In genomic region chr11:50132265-50132664, GRCm38 (mm10) we compare ENCODE assay signal across 10 mouse cellular contexts. TPM values are rescaled to one million over a fixed set of nuclear protein-coding genes. Genes with fewer than 3 reads are reported as not detected.
DNase-seq lines count a peak whose midpoint lies in the region; ATAC-seq and TF ChIP-seq lines count a peak whose summit lies in the region.
"Had no signal": no experiment of that assay in that cellular context is flagged by ENCODE, and none has a peak within 500 bp of the region (broad histone marks: within the 10 kb centered on the region; RNA-seq: fewer than 3 reads in every experiment).

No protein-coding gene starts in this region.

- peaks cover 9% of the 10 kb centered on the region for H3K4me1 ChIP-seq in lung, embryonic 14.5 days (ENCODE audit: insufficient read depth)
- H3K4me1 ChIP-seq in forebrain, embryonic 10.5 days: peaks cover 29% of the 10 kb centered on the region
- H3K4me1 ChIP-seq in intestine, postnatal 0 days (replicated peaks; ENCODE audit: control insufficient read depth, insufficient read depth, low read length): peaks cover 3% of the 10 kb centered on the region; the same call in 1 of the 2 replicates
- peaks cover 10% of the 10 kb centered on the region for H3K4me1 ChIP-seq in neural tube, embryonic 14.5 days (ENCODE audit: control insufficient read depth, insufficient read depth, low read length)

- no peak for DNase-seq in lung, embryonic 14.5 days
- DNase-seq in lung, postnatal 14 days: no peak
- no peak for DNase-seq in forebrain, embryonic 10.5 days (ENCODE audit: extremely low spot score, low spot score)
- no peak for DNase-seq in adrenal gland, adult 18-20 months (ENCODE audit: low spot score in 2 of 2)
- DNase-seq in urinary bladder, postnatal 36 days (ENCODE audit: low spot score in 2 of 2): no peak
- DNase-seq: layer of hippocampus, adult 9-11 months; thymus, postnatal 14 days had no signal

- peak overlapping the region; percentile 90 for H3K4me2 ChIP-seq in lung, embryonic 14.5 days
- H3K4me2 ChIP-seq in intestine, postnatal 0 days (replicated peaks; ENCODE audit: low read depth): peak overlapping the region; percentile 83
- H3K4me2 ChIP-seq in neural tube, embryonic 14.5 days (ENCODE audit: low read depth, low read length): peak overlapping the region; percentile 69

- H3K36me3 ChIP-seq in lung, embryonic 14.5 days (ENCODE audit: insufficient read depth): peaks cover 13% of the 10 kb centered on the region
- H3K36me3 ChIP-seq in forebrain, embryonic 10.5 days (replicated peaks): peaks cover 18% of the 10 kb centered on the region
- H3K36me3 ChIP-seq in intestine, postnatal 0 days (ENCODE audit: control insufficient read depth, insufficient read depth): peaks cover 16% of the 10 kb centered on the region
- no peaks in the 10 kb centered on the region; the same call in 1 of the 2 replicates for H3K36me3 ChIP-seq in neural tube, embryonic 14.5 days (ENCODE audit: control insufficient read depth, insufficient read depth, low read length)

- peak overlapping the region; percentile 90 for H3K4me3 ChIP-seq in lung, embryonic 14.5 days (ENCODE audit: low read depth, low read length)
- peak overlapping the region; percentile 96 for H3K4me3 ChIP-seq in forebrain, embryonic 10.5 days
- H3K4me3 ChIP-seq in intestine, postnatal 0 days (ENCODE audit: low read depth, low read length): peak overlapping the region; percentile 86
- H3K4me3 ChIP-seq in neural tube, embryonic 14.5 days (ENCODE audit: low read depth, low read length): peak overlapping the region; percentile 87

- no peak for TF ChIP-seq CTCF in lung, embryonic 14.5 days (IDR thresholded peaks at IDR 0.05; ENCODE audit: low read depth)
- TF ChIP-seq CTCF in intestine, postnatal 0 days (IDR thresholded peaks at IDR 0.05; ENCODE audit: low read depth): no peak

- H3K27ac ChIP-seq in lung, embryonic 14.5 days (ENCODE audit: low read depth): no peak overlapping the region
- peak overlapping the region; percentile 98; the same call in 1 of the 2 replicates for H3K27ac ChIP-seq in forebrain, embryonic 10.5 days
- no peak overlapping the region for H3K27ac ChIP-seq in intestine, postnatal 0 days (ENCODE audit: low read depth, low read length)
- no peak overlapping the region for H3K27ac ChIP-seq in neural tube, embryonic 14.5 days (ENCODE audit: low read depth, low read length)

- no peaks in the 10 kb centered on the region for H3K9me3 ChIP-seq in lung, embryonic 14.5 days (ENCODE audit: low read depth, low read length)
- no peaks in the 10 kb centered on the region for H3K9me3 ChIP-seq in forebrain, embryonic 10.5 days
- no peaks in the 10 kb centered on the region for H3K9me3 ChIP-seq in intestine, postnatal 0 days (ENCODE audit: control insufficient read depth)
- no peaks in the 10 kb centered on the region for H3K9me3 ChIP-seq in neural tube, embryonic 14.5 days (ENCODE audit: control insufficient read depth, low read length)

- no peaks in the 10 kb centered on the region for H3K27me3 ChIP-seq in lung, embryonic 14.5 days (ENCODE audit: insufficient read depth, low read length)
- H3K27me3 ChIP-seq in forebrain, embryonic 10.5 days (ENCODE audit: poor library complexity, severe bottlenecking): no peaks in the 10 kb centered on the region
- H3K27me3 ChIP-seq in intestine, postnatal 0 days (replicated peaks; ENCODE audit: control insufficient read depth, insufficient read depth, low read length): no peaks in the 10 kb centered on the region
- no peaks in the 10 kb centered on the region for H3K27me3 ChIP-seq in neural tube, embryonic 14.5 days (ENCODE audit: control insufficient read depth, insufficient read depth, low read length)

- 80% methylated on average over 6 of the region's 6 CpGs for WGBS in lung, embryonic 14.5 days
- WGBS in forebrain, embryonic 10.5 days: 93% methylated on average over 6 of the region's 6 CpGs
- WGBS in intestine, postnatal 0 days: 86% methylated on average over 6 of the region's 6 CpGs
- WGBS in neural tube, embryonic 14.5 days: 81% methylated on average over 6 of the region's 6 CpGs

- peak overlapping the region; percentile 98 for H3K9ac ChIP-seq in lung, embryonic 14.5 days
- peak overlapping the region; percentile 99 for H3K9ac ChIP-seq in intestine, postnatal 0 days (ENCODE audit: low read depth, low read length)
- peak overlapping the region; percentile 99 for H3K9ac ChIP-seq in neural tube, embryonic 14.5 days (replicated peaks; ENCODE audit: low read depth, low read length)

- ATAC-seq in lung, embryonic 14.5 days (ENCODE audit: insufficient read depth): no peak
- ATAC-seq in intestine, postnatal 0 days: no peak
- no peak for ATAC-seq in neural tube, embryonic 14.5 days (ENCODE audit: low read depth)
- ATAC-seq in megakaryocyte-erythroid progenitor cell, adult 5-6 weeks (replicated peaks; ENCODE audit: low FRiP score, low TSS enrichment, poor library complexity, severe bottlenecking): no peak

RNA-seq across cellular contexts. Expression of gene Tbc1d9b, which starts 1.1 kb away (rescaled TPM):
- polyA plus RNA-seq in lung, embryonic 14.5 days (2014; fragmentation: Nextera tagmentation; extraction: Ambion mirVana): 45.3 and 46.2 TPM in 2 replicates
- 32.5 TPM in 2 replicates for polyA plus RNA-seq in forebrain, embryonic 10.5 days (2016; fragmentation: Nextera tagmentation; extraction: Ambion mirVana)
- polyA plus RNA-seq in intestine, postnatal 0 days (2015; fragmentation: Nextera tagmentation; extraction: Ambion mirVana): 16.7 and 18.0 TPM in 2 replicates
- 30.3 and 42.5 TPM in 2 replicates for polyA plus RNA-seq in neural tube, embryonic 14.5 days (2014; fragmentation: Nextera tagmentation; extraction: Ambion mirVana)
- total RNA-seq in megakaryocyte-erythroid progenitor cell, adult 5-6 weeks (2014; fragmentation: Nextera tagmentation): 40.5 and 62.7 TPM in 2 replicates
- total RNA-seq in megakaryocyte-erythroid progenitor cell, adult 5-6 weeks (2017): 39.8 and 56.7 TPM in 2 replicates
- total RNA-seq in adrenal gland, adult 18-20 months (2021): 100 to 1,000 TPM; 121 to 127 TPM

RNA-seq across cellular contexts. Expression of gene Mrnip, which starts 42.0 kb away (rescaled TPM):
- 18.4 and 20.3 TPM in 2 replicates for polyA plus RNA-seq in lung, embryonic 14.5 days (2014; fragmentation: Nextera tagmentation; extraction: Ambion mirVana)
- polyA plus RNA-seq in forebrain, embryonic 10.5 days (2016; fragmentation: Nextera tagmentation; extraction: Ambion mirVana): 22.8 and 25.9 TPM in 2 replicates
- 6.1 and 7.0 TPM in 2 replicates for polyA plus RNA-seq in intestine, postnatal 0 days (2015; fragmentation: Nextera tagmentation; extraction: Ambion mirVana)
- 38.1 and 48.3 TPM in 2 replicates for polyA plus RNA-seq in neural tube, embryonic 14.5 days (2014; fragmentation: Nextera tagmentation; extraction: Ambion mirVana)
- 10.5 and 15.8 TPM in 2 replicates for total RNA-seq in megakaryocyte-erythroid progenitor cell, adult 5-6 weeks (2014; fragmentation: Nextera tagmentation)
- 9.9 and 17.8 TPM in 2 replicates for total RNA-seq in megakaryocyte-erythroid progenitor cell, adult 5-6 weeks (2017)
- 1 to 10 TPM; 4.4 to 5.3 TPM for total RNA-seq in adrenal gland, adult 18-20 months (2021)
